Mouse (Mus musculus): ENCODE results near the gene Anks1b.

Anks1b gene

GRCm38 (mm10) chr10:90974084-90974483 lies 1100.8 kb downstream of the Anks1b start:
- no peak for DNase-seq

GRCm38 (mm10) chr10:90974491-90974890 lies 1101.2 kb downstream of the Anks1b start:
- no peak for DNase-seq

GRCm38 (mm10) chr10:90981811-90982210 lies 1108.5 kb downstream of the Anks1b start:
- no peak for DNase-seq

GRCm38 (mm10) chr10:90983046-90983445 lies 1109.7 kb downstream of the Anks1b start:
- no peak for DNase-seq

DNA sequence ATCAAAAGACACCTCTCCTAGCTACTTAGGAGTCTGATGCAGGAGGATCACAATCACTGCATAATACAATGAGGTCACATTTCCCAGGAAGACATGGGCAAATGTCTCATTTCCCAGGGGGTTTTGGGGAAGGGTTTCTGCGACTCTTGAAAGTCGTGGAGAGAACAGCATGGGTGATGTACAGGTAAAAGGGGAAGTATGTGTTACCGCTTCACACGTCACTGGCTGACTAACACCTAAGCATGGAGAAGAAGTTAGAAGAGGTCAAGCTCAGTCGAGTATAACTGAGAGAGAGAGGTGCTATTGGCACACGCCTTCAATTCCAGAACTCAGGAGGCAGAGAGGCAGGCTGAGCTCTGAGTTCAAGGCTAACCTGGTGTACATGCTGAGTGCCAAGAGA lies 1117.0 kb downstream of the Anks1b start:
- DNase-seq: no peak

GRCm38 (mm10) chr10:90992237-90992636 lies 1118.9 kb downstream of the Anks1b start:
- no peak for DNase-seq

DNA sequence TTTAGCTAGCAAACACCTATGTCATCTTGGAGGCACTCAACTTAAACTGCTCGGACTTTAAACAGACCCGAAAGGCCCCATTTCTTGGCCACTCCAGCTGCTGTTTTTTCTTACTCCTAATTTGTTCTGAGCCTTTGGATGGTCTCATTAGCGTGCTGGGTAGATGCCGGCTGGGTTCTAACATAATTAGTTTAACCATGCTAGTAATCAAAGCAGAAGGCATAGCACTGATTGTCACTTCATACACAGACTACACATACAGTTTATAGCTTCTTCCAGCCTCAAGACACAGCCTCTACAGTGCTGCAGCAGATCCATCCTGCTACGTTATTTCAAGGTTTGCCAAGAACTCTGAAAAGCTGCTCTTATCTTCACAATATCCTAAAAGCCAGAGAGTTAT lies 1120.6 kb downstream of the Anks1b start:
- no peak for DNase-seq

DNA sequence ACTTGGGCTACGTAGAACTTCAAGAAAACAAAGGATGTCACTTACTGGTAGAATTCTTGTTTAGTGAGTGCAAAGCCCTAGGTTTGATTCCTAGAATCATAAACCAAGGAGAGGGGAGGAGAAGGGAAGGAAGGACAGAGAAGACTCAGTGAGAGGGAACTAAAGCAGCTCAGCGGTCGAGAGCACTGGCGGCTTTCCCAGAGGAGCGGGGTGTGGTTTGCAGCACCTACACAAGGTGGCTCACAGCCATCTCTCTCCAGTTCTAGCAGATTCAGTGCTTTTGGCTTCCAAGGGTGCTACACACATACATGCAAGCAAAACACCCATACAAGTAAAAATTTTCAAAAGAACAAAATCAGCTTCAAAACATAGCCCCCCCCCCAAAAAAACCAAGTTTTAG lies 1126.6 kb downstream of the Anks1b start:
- no peak for DNase-seq

- peak in 1 of 2 experiments; percentile 12 for DNase-seq
Measured at GRCm38 (mm10) chr10:91001421-91001820, 1128.1 kb downstream of the Anks1b start.

DNA sequence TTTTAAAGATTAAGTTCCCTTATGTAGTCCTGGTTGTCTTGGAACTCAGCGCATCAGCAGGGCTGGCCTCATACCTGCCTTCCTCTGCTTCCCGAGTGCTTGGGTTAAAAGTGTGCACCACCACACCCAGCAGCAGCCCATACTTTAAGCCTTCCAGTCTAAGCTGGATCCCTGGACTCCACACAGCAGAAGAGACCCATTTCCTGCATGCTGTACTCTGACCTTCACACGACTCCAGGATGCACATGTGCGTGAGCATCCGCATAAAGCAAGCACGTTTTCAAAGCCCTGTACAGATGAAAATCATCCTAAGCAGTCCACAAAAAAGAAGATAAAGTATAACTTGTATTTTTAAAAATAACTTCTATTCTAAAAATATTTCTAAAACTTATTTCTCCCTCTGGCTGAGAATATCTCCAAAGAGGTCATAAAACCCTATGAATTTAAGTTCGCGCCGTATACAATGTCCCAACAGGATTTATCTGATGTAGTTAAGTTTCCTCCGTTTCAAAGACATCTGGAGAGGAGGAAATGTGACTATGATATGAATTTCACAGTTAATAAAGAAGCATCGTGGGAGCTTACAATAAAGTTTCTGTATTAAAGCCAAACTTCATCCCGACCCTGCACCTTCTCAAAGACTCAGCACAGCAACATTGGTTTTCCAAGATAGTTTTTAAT lies 1132.7 kb downstream of the Anks1b start:
- peak in 1 of 2 experiments; percentile 11 for DNase-seq
